Mouse (Mus musculus) stomach, embryonic 15.5 days (tissue): ENCODE data around the gene Pck1. TPM values are rescaled to one million over a fixed set of nuclear protein-coding genes. Genes with fewer than 3 reads are reported as not detected.
"Not testable (repeated sequence)": the region's sequence is repeated elsewhere in the genome, so short reads cannot be mapped to it uniquely, and the experiment has no call there.

ENCODE experiments used
- ATAC-seq: fragments of 200-750 bp; cut with Nextera tagmentation; 2 replicates; pipeline ENCODE4 v1.8.0; 2017; ENCODE audit warnings: low read depth, moderate number of reproducible peaks, moderate TSS enrichment; ENCODE audit not compliant: insufficient read depth, low FRiP score
- H3K27ac ChIP-seq: fragments of 300-500 bp; sonication (generic); 2 replicates; pipeline ENCODE4 v1.5.1; 2015; ENCODE audit warnings: mild to moderate bottlenecking, inconsistent platforms
- H3K27me3 ChIP-seq: fragments of 300-500 bp; sonication (generic); replicated peaks from 2 replicates; pipeline ENCODE4 v1.6.1; 2015; ENCODE audit warnings: inconsistent platforms
- H3K36me3 ChIP-seq: fragments of 300-500 bp; sonication (generic); 2 replicates; pipeline ENCODE4 v1.6.1; 2015; ENCODE audit warnings: inconsistent platforms
- H3K4me1 ChIP-seq: fragments of 300-500 bp; sonication (generic); 2 replicates; pipeline ENCODE4 v1.6.1; 2015; ENCODE audit warnings: inconsistent platforms
- H3K4me2 ChIP-seq: fragments of 300-500 bp; sonication (generic); 2 replicates; pipeline ENCODE4 v1.6.1; 2015; ENCODE audit warnings: mild to moderate bottlenecking, inconsistent platforms
- H3K4me3 ChIP-seq: fragments of 300-500 bp; sonication (generic); replicated peaks from 2 replicates; pipeline ENCODE4 v1.5.1; 2015; ENCODE audit warnings: inconsistent platforms
- H3K9ac ChIP-seq: fragments of 300-500 bp; sonication (generic); 2 replicates; pipeline ENCODE4 v1.6.1; 2015; ENCODE audit warnings: inconsistent platforms
- H3K9me3 ChIP-seq: fragments of 300-500 bp; sonication (generic); 2 replicates; pipeline ENCODE4 v1.6.1; 2016; ENCODE audit warnings: inconsistent platforms
- WGBS: fragments of 180-500 bp; shearing (Covaris S2); methylation state at CpG from one replicate; pipeline ENCODE4 v1.1.7; 2015; 5-methylcytosine and 5-hydroxymethylcytosine counted together
- polyA plus RNA-seq: library from polyadenylated mRNA; unstranded; fragments of >200 nt; fragmentation: Nextera tagmentation; extraction: Ambion mirVana; gene quantifications from 2 replicates; pipeline ENCODE4 v1.2.1, GENCODE M21; 2015

The Pck1 gene
- 1.2 and 1.5 TPM in 2 replicates for polyA plus RNA-seq

DNA sequence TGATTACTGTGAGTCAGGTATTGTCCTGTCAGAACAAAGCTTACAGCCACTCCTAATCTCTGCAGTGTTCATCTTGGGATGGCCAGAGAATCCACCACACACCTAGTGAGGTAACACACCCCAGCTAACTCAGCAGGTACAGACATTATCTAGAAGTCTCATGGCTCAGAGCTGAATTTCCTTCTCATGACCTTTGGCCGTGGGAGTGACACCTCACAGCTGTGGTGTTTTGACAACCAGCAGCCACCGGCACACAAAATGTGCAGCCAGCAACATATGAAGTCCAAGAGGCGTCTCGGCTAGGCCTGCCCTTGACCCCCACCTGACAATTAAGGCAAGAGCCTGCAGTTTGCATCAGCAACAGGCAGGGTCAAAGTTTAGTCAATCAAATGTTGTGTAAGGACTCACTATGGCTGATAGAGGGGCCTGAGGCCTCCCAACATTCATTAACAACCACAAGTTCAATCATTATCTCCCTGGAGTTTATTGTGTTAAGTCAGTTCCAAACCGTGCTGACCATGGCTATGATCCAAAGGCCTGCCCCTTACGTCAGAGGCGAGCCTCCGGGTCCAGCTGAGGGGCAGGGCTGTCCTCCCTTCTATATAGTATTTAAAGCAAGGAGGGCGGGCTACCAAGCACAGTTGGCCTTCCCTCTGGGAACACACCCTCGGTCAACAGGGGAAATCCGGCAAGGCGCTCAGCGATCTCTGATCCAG lies at the start of gene Pck1:
Gene Pck1, plus strand, starts transcription at position 613 of the 716 bp plus-strand sequence.
- Histone ChIP-seq H3K27me3 (no peaks in the 10 kb centered on the region), H3K36me3 (no peaks in the 10 kb centered on the region), H3K27ac (no peak within 1 kb of the TSS), H3K4me1 (peaks cover 23% of the 10 kb centered on the region), H3K9me3 (no peaks in the 10 kb centered on the region), H3K9ac (no peak within 1 kb of the TSS), H3K4me3 (no peak within 1 kb of the TSS), H3K4me2 (no peak within 1 kb of the TSS)
- WGBS, result 49% methylated on average over 13 of the region's 13 CpGs
- ATAC-seq, result peak; percentile 71

DNA sequence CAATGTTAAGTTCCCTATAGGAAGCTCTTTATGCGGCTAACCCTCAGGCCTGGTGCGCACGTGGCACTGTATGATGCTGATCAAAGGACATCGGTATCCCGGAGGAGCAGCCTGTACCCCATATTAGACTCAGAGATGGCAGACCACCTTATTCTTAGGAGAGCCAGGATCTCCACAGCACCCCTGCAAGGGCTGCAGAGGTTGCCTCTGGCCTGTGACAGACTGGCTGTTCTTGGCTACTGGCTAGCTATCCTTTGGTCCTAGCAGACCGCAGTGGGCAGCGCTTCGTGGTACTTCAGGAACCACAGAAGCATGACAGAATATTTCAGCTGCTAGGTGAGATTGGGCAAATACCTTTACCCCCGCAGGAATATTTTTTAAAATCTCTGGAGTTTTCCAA lies 46.4 kb upstream of the Pck1 start:
- Histone ChIP-seq H3K4me1 (no peaks in the 10 kb centered on the region), H3K27ac (no peak overlapping the region), H3K27me3 (no peaks in the 10 kb centered on the region), H3K9ac (no peak overlapping the region), H3K9me3 (no peaks in the 10 kb centered on the region), H3K36me3 (no peaks in the 10 kb centered on the region), H3K4me2 (no peak overlapping the region), H3K4me3 (no peak overlapping the region)
- ATAC-seq, result no peak
- WGBS, result 83% methylated on average over 9 of the region's 9 CpGs

DNA sequence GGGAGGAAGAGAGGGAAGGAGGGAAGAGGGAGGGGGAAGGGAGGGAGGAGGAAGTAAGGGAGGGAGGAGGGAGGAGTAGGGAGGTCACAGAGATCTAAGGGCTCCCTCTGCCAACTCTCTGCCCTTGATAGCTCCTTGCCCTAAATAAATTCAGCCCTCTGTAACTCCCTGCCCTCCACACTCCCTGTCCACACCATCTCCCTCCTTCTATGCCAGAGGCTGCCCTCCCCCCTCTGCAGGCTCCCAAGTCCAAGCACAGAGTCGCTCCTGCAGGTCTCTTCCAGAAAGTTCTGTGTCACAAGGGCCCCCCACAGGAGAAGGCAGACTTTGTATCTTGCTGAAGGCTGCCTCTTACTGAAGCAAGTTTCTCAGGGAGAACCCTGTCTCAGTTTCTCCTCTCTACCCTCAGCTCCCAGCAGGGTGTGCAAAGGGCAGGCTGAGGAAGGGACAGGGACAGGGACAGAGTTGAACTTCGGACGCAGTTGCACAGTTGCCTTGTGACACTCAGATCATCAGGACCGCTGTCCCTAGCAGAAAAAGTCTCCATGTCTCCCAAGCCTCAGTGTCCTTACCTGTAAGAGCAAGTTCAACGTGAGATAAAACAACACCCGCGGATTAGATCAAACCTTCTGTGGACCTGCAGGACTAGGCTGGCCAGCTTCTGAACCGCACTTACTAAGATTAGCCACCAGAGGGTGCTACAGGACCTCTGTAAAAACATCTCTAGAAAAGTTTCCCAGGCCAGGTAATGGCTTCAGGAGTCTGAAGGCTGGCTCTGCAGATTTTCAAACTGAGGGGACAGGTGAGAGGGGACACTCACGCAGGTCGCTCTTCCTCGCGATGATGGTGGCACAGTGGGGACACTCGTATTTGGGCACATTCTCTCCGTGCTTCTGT lies 45.7 kb upstream of the Pck1 start:
- Histone ChIP-seq H3K27me3 (no peaks in the 10 kb centered on the region), H3K9ac (no peak overlapping the region), H3K36me3 (no peaks in the 10 kb centered on the region), H3K27ac (no peak overlapping the region), H3K4me3 (no peak overlapping the region), H3K4me2 (no peak overlapping the region), H3K4me1 (no peaks in the 10 kb centered on the region), H3K9me3 (no peaks in the 10 kb centered on the region)
- ATAC-seq, result 0 out of 2 replicates have a peak, but pooled peaks have one; percentile 33
- WGBS, result 13% methylated on average over 14 of the region's 14 CpGs

DNA sequence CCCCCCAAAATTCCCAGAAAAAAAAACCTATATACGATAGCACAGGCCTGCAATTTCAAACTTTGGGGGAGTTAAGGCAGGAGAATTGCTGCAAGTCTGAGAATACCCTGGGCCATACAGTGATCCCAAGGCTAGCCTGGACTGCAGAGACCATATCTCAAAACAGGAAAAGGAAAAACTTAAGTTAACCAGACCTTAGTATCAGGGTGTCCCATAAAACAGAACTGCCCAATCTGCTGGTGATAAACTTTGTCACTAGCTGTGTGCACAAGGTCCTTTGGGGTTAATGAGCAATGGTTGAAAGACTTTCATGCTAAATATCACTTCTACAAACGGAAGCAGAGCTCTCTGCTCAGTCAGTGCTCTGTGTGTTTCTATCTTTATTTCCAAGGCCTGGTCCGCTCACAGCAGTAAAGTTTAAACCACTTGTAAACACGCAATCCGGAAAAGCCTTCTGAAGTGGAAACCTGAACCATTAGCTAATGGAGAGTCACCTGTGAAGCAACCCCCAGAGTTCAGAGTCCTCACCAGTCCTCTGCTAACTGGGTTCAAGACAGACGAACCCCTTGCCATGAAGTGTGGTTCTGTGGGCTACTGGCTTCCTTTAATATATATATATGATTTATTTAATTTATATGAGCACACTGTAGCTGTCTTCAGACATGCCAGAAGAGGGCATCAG lies 44.2 kb upstream of the Pck1 start:
- no peak overlapping the region for H3K9ac ChIP-seq
- H3K4me3 ChIP-seq, result no peak overlapping the region
- no peaks in the 10 kb centered on the region for H3K27me3 ChIP-seq
- H3K4me2 ChIP-seq, result no peak overlapping the region
- WGBS, result 57% methylated on average over 6 of the region's 6 CpGs
- no peak for ATAC-seq
- no peaks in the 10 kb centered on the region for H3K36me3 ChIP-seq
- no peak overlapping the region for H3K27ac ChIP-seq
- H3K9me3 ChIP-seq, result no peaks in the 10 kb centered on the region
- no peaks in the 10 kb centered on the region for H3K4me1 ChIP-seq

DNA sequence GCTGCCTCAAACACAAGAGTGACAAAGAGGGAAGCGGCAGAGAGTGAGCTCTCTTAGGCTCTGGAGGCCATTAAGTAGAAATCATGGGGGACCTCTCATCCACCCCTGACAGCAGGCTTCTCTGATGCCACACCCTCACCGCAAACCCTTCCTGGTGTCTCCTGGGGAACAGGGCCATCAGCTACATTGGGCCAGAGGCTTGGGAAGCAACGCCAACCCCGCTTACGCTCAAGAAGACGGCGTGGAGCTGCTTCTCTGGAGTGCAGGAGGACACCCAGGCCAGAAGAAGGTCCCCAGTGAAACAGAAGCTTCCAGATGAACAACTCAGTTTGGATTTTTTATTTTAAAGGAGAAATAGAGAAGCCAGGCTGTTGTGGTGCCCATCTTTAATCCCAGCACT lies 43.3 kb upstream of the Pck1 start:
- no peaks in the 10 kb centered on the region for H3K4me1 ChIP-seq
- WGBS, result 87% methylated on average over 7 of the region's 7 CpGs
- H3K4me3 ChIP-seq, result no peak overlapping the region
- H3K36me3 ChIP-seq, result no peaks in the 10 kb centered on the region
- H3K27me3 ChIP-seq, result no peaks in the 10 kb centered on the region
- no peaks in the 10 kb centered on the region for H3K9me3 ChIP-seq
- H3K27ac ChIP-seq, result no peak overlapping the region
- no peak for ATAC-seq
- no peak overlapping the region for H3K9ac ChIP-seq
- H3K4me2 ChIP-seq, result no peak overlapping the region

DNA sequence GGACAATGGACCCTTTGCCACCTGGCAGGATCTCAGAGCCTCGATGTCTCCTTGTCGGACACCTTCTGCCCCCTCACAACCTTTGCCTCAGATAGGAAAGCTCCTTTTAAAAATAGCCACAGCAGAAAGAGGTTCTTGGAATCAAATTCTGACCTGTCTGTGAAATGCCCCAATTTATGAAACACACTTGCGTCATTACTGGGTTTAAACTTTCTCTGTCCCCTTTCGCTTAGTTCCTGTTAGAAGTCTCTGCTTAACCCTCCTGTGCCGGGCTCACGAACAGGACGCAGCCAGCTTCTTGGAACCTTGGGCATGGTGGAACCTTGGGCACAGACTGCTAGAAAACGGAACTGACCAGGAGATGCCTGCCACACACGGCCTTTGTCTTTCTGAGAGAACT lies 42.3 kb upstream of the Pck1 start:
- H3K27ac ChIP-seq, result no peak overlapping the region
- H3K4me2 ChIP-seq, result no peak overlapping the region
- H3K36me3 ChIP-seq, result no peaks in the 10 kb centered on the region
- H3K4me3 ChIP-seq, result no peak overlapping the region
- no peaks in the 10 kb centered on the region for H3K4me1 ChIP-seq
- no peaks in the 10 kb centered on the region for H3K9me3 ChIP-seq
- 88% methylated on average over 9 of the region's 9 CpGs for WGBS
- H3K9ac ChIP-seq, result no peak overlapping the region
- H3K27me3 ChIP-seq, result no peaks in the 10 kb centered on the region
- ATAC-seq, result no peak

DNA sequence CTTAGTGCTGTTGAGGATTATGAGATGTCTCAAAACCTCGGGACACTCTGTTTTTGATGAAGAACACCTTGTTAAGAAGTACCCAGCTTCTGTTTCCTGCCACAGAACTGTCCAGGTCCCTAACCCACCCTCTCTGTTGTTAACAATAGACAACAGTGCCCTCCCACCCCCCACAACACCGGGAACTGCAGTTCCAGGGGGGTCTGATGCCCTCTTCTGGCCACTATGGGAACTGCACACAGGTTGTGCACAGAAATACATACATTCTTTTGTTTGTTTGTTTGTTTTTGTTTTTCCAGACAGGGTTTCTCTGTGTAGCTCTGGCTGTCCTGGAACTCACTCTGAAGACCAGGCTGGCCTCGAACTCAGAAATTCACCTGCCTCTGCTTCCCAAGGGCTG lies 39.1 kb upstream of the Pck1 start:
- WGBS, result 69% methylated on average over 3 of the region's 3 CpGs
- H3K9me3 ChIP-seq, H3K4me2 ChIP-seq, H3K9ac ChIP-seq, H3K27ac ChIP-seq, H3K4me1 ChIP-seq, H3K27me3 ChIP-seq, ATAC-seq, H3K36me3 ChIP-seq, H3K4me3 ChIP-seq: not testable (repeated sequence)

DNA sequence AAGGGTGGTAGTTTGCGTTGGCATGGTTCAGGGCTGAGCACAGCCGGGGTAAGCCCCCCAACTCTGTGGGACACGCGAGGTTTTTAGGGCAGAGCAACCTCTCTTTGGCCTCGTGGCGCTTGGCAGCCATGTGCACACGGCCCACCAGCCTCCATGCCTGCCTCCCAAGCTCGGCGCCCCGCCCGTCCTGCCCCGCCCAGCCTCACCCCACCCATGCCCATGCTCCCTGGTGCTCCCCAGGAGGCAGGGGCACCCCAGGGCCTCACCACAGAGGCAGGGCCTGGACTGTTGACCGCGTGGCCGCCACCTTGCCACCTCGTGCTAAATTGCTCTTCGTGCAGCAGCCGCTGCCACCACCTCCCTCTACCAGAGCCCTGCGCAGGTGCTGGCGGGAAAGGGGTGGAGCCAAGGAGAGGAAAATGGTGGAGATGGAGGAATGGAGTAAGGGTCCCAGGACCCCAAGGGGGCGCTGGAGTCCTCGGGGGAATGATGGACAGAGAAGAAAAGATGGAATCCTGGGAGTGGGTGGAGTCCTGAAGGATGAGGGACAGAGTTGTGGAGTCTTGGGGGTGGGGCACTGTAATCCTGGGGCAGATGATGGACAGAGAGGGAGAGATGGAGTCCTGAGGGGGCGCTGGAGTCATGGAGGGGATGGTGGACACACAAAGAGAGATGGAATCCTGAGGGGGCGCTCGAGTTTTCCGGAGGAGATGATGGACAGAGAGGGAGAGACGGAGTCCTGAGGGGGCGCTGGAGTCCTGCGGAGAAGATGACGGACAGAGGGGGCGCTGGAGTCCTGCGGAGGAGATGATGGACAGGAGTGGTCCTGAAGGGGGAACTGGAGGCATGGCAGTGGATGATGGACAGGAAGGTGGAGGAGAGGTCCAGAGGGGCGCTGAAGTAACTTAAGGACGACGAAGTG lies 33.6 kb upstream of the Pck1 start, which contains the start of gene Ctcfl:
Gene Ctcfl, minus strand, starts transcription at position 503 of the 922 bp plus-strand sequence.
- no peak within 1 kb of the TSS for H3K4me2 ChIP-seq
- H3K9me3 ChIP-seq, result no peaks in the 10 kb centered on the region
- H3K4me1 ChIP-seq, result no peaks in the 10 kb centered on the region
- no peak within 1 kb of the TSS for H3K27ac ChIP-seq
- H3K36me3 ChIP-seq, result no peaks in the 10 kb centered on the region
- no peaks in the 10 kb centered on the region; the same call in 1 of the 2 replicates for H3K27me3 ChIP-seq
- peak; percentile 18; the same call in 1 of the 2 replicates for ATAC-seq
- no peak within 1 kb of the TSS for H3K9ac ChIP-seq
- WGBS, result 81% methylated on average over 35 of the region's 35 CpGs
- no peak within 1 kb of the TSS for H3K4me3 ChIP-seq

DNA sequence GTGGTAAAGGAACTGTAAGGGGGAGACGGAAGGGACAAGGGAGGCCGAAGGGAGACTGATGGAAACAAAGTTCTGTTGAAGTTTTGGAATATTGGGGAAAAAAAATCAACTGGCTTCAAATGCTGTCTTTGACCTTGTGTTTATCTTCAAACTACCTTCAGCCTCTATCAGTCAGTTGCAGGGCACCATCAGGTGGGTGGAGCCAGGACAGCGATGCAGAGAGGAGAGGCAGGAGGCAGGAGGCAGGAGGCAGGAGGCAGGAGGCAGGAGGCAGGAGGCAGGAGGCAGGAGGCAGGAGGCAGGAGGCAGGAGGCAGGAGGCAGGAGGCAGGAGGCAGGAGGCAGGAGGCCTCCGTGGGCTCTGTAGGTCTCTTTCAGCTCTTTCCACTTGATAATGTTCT lies 32.7 kb upstream of the Pck1 start:
- 61% methylated on average over 4 of the region's 4 CpGs for WGBS
- ATAC-seq, H3K27ac ChIP-seq: not testable (repeated sequence)

DNA sequence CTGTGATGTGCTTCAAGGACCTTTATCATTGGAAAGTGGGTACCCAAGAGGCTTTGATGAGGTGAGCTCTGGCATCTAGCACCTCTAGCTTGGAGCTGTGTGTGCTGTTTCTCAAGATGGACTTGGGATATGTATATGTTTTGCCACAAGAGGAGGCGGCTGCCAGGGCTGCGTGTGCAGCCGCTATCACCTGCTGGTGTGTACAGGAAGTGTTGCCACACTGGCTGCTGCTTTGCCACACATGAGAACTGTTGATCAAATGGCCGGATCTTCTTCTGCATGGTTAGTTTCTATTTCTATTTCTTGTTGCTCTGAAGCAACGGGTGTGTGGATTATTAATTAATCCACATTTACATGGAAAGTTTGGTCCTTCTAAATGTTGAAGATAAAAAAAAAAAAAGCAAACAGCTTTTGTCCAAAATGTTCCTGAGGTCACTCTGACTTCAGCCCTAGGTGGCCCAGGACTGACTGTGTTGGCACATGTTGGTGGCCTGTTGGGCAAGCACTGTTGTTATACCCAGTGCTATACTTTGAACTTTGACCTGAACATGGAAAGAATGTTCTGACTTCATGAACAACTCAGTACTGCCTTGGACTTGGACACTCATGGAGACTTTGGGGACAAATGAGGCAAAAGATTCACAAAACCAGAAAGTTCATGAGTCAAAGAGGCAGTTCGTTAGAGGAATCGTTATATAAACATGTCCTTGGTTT lies 28.7 kb upstream of the Pck1 start:
- no peaks in the 10 kb centered on the region for H3K4me1 ChIP-seq
- H3K36me3 ChIP-seq, result no peaks in the 10 kb centered on the region
- 81% methylated on average over 7 of the region's 7 CpGs for WGBS
- H3K27ac ChIP-seq, result no peak overlapping the region
- ATAC-seq, result no peak
- no peak overlapping the region for H3K9ac ChIP-seq
- H3K9me3 ChIP-seq, result no peaks in the 10 kb centered on the region
- no peaks in the 10 kb centered on the region for H3K27me3 ChIP-seq
- H3K4me2 ChIP-seq, result no peak overlapping the region
- H3K4me3 ChIP-seq, result no peak overlapping the region

More for the DNA sequence above, 32.7 kb upstream of the Pck1 start:
- H3K27me3 ChIP-seq, H3K9ac ChIP-seq, H3K4me2 ChIP-seq, H3K9me3 ChIP-seq, H3K4me3 ChIP-seq, H3K4me1 ChIP-seq, H3K36me3 ChIP-seq: not testable (repeated sequence)

DNA sequence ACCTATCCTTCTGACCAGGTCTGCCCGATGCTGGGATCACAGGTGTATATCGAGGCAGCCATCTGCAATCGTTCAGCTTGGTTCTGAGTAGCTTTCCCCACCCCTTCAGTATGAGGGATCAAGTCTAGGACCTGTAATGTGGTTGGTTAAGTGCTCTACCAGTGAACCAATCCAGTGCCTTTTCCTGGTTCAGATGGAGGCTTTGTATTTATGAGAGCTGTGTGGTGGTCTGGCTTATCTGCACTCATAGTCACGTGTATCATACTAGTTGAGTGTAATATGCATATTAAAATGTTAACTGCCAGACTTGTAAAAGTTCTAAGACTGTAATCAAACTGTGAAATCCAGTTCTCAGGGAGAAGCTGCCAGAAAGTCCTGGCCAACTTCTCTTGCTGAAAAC lies 26.5 kb upstream of the Pck1 start:
- Histone ChIP-seq H3K9me3 (no peaks in the 10 kb centered on the region), H3K4me2 (no peak overlapping the region), H3K27me3 (no peaks in the 10 kb centered on the region), H3K36me3 (no peaks in the 10 kb centered on the region), H3K4me1 (no peaks in the 10 kb centered on the region), H3K9ac (no peak overlapping the region), H3K4me3 (no peak overlapping the region), H3K27ac (no peak overlapping the region)
- no peak for ATAC-seq
- 88% methylated on average over 4 of the region's 4 CpGs for WGBS
